Mouse (Mus musculus): ENCODE data around the gene Pard6a. TPM values are rescaled to one million over a fixed set of nuclear protein-coding genes. Genes with fewer than 3 reads are reported as not detected.

Pard6a gene
- total RNA-seq (2021) = 1 to 10 TPM; 7.4 to 7.5 TPM
- long read RNA-seq, experiment 1, partial matches to known transcripts = 3 of 9 reads
- long read RNA-seq, experiment 1, other reads (novel, unspliced or antisense) = 2 of 9 reads
- long read RNA-seq, experiment 2, partial matches to known transcripts = 2 of 9 reads
- long read RNA-seq, experiment 2, other reads (novel, unspliced or antisense) = 2 of 9 reads

DNA sequence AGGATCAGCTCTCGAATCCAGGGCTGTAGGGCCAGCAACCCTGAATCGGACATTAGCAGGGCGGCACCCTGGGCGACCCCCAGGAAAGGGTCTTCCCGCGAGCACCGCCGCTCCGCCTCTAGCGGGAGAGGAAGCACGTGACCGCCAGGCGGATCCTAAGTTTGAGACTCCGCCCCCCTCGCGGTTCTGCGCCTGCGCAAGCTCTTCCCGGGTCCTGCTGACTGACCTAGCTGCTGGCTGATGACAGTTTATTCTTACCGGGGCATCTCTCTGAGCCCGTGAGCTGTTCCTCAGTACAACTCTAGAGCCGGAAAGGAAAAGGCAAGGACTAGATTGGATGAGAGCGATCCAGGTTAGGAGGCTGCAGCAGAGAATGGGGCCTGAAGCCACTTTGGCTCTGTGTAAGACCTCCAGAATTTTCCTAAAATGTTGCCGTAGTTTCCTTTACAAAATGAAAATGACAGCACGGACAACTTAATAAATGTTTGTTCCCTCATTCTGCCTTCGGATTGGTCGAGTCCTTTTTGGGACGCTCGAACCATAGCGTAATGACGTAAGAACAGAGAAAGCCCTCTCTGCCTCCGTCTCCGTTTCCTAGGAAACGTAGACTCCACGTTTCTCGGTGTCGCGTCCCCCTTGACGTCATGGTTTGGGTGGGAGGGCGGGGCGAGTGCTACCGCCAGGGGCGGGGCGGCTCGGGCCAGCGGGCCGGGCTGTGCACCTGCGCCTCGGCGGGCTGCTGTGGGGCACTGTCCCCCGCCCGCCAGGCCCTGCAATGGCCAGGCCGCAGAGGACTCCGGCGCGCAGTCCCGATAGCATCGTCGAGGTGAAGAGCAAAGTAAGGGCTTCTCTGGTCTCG, at the start of gene Pard6a, which contains the start of gene Acd:
Gene Pard6a, plus strand, starts transcription at position 183 of the 859 bp plus-strand sequence.
Gene Acd, minus strand, starts transcription at position 137 of the 859 bp plus-strand sequence.
- peak; percentile 97 for DNase-seq (ENCODE audit: low spot score in 2 of 2)

DNA sequence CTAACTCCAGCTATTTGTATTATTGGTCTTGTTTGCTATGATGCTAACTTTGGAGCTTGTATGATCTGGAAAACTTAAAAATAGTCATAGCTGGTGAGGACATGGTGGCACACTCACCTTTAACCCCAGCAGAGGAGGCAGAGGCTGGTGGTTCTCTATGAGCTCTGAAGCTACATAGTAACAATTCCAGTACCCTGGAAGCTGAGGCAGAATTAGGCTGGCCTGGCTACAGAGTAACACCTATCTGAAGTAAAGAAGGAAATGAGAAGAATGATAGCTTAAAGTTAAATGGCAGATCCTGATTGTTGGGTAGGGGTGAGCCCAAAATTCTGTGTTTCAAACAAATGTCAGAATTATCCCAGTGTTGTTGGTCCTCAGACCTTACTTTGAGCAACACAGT, 43.3 kb upstream of the Pard6a start:
- no peak for DNase-seq (ENCODE audit: low spot score in 2 of 2)

DNA sequence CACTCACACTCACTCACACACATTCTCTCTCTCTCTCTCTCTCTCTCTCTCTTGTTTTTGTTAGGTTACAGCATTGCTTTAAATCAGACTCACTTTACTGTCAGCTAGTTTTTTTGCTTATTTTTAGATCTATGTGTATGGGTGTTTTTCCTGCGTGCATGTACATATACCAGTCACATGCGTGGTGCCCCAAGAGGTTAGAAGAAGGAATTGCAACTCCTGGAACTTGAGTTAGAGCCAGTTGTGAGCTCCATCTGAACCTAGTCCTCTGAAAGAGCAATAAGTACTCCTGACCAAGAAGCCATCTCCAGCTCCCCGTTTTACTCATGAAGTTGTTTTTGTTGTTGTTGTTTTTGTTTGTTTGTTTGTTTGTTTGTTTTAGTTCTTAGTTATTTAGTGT, 39.8 kb upstream of the Pard6a start:
- DNase-seq (ENCODE audit: low spot score in 2 of 2) = no peak

DNA sequence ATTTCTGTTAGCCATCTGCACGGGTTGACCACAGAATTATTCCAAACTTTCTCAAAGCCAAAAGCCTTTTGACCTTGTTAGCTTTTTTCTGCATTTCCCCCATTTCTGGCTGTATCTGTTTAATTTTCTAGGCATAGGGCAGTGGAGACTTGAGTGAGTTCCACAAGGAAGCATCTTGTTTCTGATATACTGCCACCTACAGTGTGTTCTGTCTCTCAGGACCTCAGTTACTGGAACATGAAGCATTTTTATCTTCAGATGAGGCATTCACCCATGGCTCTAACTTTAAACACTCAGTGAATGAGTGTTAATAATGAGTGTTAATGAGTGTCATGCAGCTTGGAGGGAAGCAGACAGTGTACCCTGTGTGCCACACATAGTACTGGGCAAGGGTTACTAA, 23.1 kb upstream of the Pard6a start:
- DNase-seq (ENCODE audit: low spot score in 2 of 2) = no peak

DNA sequence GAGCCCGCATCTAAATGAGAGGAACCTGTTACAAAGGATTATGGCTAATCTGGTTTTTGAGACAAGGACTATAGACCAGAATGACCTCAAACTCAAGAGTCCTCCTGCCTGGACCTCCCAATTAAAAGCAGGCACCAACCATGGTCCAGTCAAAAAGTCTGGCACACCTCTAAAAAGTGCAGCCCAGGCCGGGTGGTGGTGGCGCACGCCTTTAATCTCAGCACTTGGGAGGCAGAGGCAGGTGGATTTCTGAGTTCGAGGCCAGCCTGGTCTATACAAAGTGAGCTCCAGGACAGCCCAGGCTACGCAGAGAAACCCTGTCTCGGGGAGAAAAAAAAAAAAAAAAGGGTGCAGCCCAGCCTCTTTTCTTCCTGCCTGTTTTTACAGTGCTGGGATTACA, 15.6 kb upstream of the Pard6a start:
- no peak for DNase-seq (ENCODE audit: low spot score in 2 of 2)

DNA sequence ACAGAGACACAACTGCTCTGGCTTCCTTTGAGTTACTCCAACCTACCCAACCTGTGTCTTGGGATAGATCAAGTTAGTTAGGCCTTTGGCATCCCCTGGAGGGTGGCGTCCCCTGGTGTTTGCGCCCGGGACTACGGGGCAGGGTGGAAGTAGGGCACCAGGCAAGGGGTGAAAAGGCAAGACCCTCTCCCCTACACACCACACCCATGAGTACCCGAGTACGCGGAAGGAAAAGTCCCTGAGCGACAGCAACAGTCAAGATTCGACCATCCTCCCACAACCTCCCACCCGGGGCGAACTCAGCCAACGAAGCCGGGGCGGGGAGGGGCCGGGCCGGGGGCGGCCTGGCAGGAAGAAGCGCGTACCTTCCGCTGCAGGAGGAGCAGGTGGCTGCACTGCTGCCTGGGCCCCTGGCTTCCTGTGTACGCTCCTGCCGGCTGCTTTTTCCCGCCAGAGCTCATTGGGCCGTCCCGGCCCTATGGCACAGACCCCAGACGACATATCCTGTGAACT, 15.1 kb upstream of the Pard6a start, which contains the start of gene Carmil2:
Gene Carmil2, plus strand, starts transcription at position 479 of the 513 bp plus-strand sequence.
- DNase-seq (ENCODE audit: low spot score in 2 of 2) = peak in 1 of 2 experiments; percentile 61

DNA sequence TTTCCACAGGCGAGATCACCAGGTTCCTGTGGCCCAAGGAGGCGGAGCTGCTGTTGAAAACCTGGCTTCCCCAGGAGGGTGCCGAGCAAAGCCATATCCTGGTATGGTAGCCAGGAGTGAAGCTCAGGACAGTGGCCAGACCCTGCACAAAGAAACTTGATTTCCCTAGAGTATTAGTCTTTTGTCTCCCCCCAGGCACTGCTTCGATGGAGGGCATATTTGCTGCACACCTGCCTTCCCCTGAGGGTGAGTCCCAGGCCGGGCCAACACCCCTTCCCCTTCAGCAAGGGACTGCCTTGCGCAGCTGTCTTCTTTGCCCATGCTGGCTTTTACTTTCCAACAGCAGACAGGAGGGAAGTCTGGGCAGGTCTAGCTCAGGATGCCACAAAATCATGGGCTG, 14.4 kb upstream of the Pard6a start:
- DNase-seq (ENCODE audit: low spot score in 2 of 2) = no peak

DNA sequence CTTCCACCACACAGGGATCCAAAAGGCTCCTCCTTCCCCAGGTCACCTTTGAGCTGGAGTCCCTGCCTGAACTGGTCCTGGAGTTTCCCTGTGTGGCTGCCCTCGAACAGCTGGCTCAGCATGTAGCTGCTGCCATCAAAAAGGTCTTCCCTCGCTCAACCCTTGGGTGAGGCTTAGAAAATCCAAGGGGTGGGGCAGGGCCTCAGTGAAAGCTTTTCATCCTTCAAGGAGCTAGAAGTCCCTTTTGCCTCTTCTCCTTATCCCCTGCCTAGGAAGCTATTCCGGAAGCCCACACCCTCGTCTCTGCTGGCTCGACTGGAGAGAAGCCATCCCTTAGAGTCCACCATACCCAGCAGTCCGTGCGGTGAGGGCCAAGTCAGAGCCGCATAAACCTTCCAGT, 13.4 kb upstream of the Pard6a start:
- DNase-seq (ENCODE audit: low spot score in 2 of 2) = no peak

DNA sequence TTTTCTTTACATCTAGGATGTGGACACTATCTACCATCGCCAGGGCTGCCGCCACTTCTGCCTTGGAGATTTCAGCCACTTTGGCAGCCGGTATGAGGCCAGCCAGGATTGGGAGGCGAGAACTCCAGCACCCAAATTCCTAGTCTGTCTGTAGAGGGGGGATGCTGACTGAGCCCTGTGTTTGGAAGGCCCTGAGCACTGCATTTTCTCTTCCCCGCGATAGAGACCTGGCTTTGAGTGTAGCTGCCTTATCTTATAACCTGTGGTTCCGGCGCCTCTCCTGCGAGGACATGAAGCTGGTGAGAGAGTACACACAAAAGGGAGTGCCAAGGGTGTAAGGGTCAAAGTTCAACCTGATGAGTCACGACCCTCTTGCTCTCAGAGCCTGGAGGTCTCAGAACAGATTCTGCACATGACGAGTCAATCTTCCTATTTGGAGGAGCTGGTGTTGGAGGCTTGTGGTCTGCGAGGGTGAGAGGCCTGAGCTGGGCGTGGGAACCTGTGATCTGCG, 12.7 kb upstream of the Pard6a start:
- DNase-seq (ENCODE audit: low spot score in 2 of 2) = no peak

DNA sequence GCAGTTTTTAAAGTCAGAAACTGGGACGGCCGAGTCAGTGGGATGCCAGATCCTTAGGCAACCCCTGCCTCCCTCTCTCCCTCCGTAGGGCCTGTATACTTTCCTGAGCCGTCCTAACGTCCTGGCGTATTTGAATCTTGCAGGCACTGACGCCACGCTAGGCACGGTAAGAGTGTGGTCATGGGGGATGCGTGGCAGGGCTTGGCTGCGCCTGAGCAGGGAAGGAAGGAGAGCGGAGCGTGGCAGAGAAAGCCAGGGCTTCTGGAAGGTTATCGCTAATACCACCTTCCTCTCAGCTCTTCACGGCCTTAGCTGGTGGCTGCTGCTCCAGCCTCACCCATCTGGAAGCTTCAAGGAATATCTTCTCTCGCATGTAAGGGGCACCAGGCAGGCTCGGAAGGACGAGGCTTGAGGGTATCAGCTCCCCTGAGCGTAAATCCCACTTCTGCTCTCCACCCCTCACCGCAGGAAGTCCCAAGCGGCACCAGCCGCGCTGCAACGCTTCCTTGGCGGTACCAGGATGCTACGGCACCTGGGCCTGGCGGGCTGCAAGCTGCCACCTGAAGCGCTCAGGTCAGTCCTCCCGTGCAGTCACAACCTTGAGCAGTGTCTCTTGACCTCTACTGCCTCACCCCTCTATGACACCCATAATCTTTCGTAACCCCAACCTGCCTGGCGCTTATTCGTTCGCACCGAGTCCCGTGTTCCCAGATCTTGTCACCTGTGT, 11.5 kb upstream of the Pard6a start:
- no peak for DNase-seq (ENCODE audit: low spot score in 2 of 2)

DNA sequence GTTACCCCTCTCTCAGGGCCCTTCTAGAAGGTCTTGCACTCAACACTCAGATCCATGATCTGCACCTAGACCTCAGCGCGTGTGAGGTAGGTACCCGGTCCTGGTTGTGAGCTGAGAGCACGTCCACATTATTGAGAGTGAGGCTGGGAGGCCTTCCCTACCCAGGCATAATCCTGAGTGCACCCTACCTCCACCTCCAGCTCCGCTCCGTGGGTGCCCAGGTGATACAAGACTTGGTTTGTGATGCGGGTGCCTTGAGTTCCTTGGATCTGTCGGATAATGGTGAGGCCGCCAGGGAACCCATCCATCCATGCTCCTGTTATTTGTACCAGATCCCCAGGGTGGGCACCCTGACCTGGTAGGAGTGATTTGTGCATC, 11.0 kb upstream of the Pard6a start:
- no peak for DNase-seq (ENCODE audit: low spot score in 2 of 2)

DNA sequence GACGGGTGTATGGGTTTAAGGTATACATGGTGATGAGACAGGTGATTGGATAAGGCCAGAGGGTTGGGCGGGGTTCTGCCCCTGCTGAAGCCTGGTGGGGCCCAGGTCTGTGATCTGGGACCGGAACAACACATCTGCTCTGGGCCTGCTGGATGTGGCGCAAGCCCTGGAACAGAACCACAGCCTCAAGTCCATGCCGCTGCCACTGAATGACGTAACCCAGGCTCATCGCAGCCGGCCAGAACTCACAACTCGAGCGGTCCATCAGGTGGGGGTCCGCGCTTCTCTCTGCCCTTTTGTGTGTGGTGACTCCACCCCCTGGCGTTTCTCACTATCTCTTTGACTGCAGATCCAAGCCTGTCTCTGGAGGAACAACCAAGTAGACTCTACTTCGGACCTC, 10.0 kb upstream of the Pard6a start:
- DNase-seq (ENCODE audit: low spot score in 2 of 2) = no peak

DNA sequence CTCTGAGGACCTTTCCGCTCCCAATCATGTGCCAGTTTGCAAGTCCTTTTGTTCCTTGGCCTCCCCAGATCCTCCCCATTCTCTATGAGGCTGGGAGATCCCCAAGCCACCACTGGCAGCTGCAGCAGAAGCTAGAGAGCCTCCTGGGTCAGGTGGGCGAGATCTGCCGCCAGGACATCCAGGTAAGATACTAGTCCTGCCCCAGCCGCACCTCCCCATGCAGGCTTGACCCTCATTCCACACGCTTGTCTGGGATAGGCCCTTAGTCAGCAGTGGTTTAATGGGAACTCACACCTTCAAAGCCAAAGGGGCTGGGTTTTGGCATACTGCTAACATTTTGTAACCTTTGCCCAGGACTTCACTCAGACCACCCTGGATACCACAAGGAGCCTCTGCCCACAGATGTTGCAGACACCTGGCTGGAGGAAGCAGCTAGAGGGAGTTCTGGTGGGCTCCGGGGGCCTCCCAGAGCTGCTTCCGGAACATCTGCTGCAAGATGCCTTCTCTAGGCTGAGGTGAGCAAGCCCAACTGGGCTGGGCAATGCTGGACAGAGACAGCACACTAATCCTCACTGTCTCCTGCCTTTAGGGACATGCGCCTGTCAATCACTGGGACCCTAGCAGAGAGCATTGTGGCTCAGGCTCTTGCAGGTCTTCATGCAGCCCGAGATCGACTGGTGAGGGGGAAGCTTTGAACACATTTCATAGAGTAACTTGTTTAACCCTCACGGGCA, 8.3 kb upstream of the Pard6a start:
- DNase-seq (ENCODE audit: low spot score in 2 of 2) = no peak

DNA sequence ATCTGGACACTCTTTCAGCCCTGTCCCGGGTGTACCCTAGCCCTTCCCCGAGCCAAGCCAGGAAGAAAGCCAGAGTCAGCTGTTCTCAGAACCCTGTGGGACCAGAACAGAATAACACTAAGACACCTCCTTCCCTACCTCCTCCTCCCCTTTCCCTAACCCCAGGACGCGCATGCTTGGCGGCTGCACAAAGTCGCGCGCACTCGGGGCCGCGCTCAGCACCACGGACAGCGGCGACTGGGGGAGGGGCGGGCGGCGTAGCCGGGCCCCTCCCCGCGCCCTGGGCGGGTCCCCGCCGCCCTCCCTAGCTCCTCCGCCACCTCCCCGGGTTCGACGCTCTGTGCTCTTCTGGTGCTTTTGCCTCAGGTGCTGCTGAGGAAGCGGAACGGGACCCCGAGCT, 7.3 kb upstream of the Pard6a start:
- peak in 1 of 2 experiments; percentile 68 for DNase-seq (ENCODE audit: low spot score in 2 of 2)

DNA sequence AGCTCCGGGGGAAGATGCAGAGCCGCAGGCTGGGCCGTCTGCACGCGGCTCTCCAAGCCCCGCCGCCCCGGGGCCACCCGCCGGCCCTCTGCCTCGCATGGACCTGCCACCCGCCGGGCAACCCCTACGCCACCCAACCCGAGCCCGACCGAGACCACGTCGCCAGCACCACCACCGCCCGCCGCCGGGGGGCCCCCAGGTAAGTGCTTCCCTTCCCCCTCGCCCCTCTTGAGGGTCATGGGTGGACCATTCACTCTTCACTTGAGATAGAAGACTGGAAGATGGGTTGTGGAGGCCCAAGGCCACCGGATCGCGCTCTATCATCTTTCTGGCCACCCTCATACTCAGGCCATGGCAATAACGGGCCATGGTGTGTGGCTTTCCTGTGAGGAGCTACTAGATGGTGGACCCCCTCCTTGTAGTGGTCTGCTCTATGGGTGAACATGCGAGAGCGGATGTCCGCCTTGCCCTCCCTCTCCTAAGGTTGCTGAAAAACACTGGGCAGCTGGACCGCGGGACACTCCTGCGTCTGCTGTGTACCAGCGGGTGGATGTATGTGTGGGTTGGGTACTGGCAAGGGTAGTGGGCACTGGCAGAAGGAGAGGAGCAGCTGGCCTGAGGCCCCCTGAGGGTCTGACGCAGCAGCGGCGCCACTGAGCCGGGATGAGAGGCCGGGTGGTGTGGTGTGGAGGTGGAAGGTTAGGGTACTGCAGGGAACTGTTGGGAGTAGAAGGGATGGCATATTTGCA, 6.7 kb upstream of the Pard6a start:
- no peak for DNase-seq (ENCODE audit: low spot score in 2 of 2)

DNA sequence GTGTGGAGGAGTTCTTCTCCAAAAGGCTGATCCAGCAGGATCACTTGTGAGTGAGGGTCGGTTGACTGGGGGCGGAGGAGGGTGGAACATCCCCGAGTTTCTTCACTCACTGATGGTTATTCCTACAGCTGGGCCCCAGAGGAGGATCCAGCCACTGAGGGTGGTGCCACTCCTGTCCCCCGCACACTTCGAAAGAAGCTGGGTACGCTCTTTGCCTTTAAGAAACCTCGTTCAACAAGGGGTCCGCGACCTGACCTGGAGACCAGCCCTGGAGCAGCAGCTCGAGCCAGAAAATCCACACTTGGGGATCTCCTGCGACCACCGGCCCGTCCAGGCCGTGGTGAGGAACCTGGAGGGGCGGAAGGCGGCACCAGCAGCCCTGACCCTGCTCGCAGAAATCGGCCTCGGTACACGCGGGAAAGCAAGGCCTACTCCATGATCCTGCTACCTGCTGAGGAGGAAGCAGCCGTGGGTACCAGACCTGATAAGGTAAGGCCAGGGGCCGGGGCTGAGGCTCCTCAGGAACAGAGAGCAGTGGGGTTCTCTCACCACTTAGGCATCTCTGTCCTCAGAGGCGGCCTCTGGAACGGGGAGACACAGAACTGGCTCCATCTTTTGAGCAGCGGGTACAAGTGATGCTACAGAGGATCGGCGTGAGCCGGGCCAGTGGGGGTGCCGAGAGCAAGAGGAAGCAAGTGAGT, 5.7 kb upstream of the Pard6a start:
- DNase-seq (ENCODE audit: low spot score in 2 of 2) = no peak

DNA sequence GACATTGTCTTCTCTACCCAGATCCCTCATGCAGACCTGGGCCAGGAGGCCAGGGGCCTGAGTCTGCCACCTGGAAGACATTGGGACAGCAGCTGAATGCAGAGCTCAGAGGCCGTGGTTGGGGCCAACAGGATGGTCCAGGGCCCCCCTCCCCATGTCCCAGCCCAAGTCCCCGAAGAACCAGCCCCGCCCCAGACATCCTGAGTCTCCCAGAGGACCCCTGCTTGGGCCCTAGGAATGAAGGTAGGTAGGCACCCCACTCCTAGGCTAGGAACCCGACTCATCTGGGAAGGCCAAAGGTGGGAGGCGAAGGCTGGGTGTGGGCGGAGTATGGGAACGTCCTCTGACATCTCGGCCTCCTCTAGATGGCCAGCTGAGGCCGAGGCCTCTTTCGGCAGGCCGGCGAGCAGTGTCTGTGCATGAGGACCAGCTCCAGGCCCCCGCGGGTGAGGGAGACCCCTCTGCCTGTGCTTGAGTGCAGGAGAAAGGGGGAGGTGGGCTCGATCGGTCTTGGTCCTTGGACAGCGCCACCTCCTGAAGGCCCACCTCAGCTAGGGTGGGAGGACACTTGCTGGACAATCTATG, 3.7 kb upstream of the Pard6a start:
- DNase-seq (ENCODE audit: low spot score in 2 of 2) = no peak

DNA sequence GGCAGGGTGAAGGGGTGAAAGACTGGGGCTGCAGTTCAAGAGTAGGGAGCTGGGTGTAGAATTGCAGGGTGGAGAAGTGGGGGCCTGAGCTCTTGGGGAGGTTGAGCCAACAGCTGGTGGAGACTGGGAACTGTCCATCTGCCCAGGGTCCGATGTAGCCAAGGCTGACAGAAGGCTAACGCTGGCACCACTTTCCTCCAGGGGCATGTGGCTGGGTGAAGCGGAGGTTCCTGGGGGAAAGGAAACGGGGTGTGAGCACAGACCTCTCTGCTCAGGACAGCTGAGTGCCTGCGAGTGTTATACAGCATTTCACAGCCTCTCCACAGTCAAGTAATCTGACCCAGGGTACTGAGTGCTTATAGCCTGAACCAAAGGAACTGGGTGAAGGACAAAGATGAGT, 2.2 kb upstream of the Pard6a start:
- no peak for DNase-seq (ENCODE audit: low spot score in 2 of 2)
